8 mouse cellular contexts compared by ENCODE assay signal in genomic region chr4:28813551-28814475, GRCm38 (mm10). TPM values are rescaled to one million over a fixed set of nuclear protein-coding genes. Genes with fewer than 3 reads are reported as not detected.
DNase-seq lines count a peak whose midpoint lies in the region; TF ChIP-seq lines count a peak whose summit lies in the region.

No protein-coding gene starts in this region.

- WGBS in cerebellum, adult 2 months, result under 1% methylated on average over 94 of the region's 94 CpGs

- H3K4me3 ChIP-seq in cerebellum, adult 2 months (replicated peaks; ENCODE audit: insufficient read depth, low read depth, low read length), result peak overlapping the region; percentile 70

- H3K27ac ChIP-seq in cerebellum, adult 2 months (ENCODE audit: insufficient read depth, low read length), result peak overlapping the region; percentile 3; the same call in 1 of the 2 replicates

- peak; percentile 42 for DNase-seq in R1 (ENCODE audit: low read depth, low spot score)
- peak; percentile 71 to 76 for DNase-seq in cerebellum, adult 2 months
- peak; percentile 38 for DNase-seq in forelimb bud, embryonic 11.5 days (ENCODE audit: low read depth, low spot score)
- peak; percentile 61 for DNase-seq in heart, postnatal 4 days
- peak; percentile 34 to 51 for DNase-seq in layer of hippocampus, postnatal 25 days (ENCODE audit: extremely low spot score in 1 of 2, low spot score in 1 of 2)
- peak; percentile 42 to 60 for DNase-seq in lung, postnatal 4 days
- DNase-seq in right cerebral cortex, postnatal 14 days, result peak; percentile 45
- no peak for DNase-seq in T-cell, adult 2 months (ENCODE audit: low spot score)

- no peak for TF ChIP-seq CTCF in cerebellum, adult 2 months (IDR thresholded peaks at IDR 0.05; ENCODE audit: borderline replicate concordance, insufficient read depth, low read depth, low read length)

- no peak for TF ChIP-seq POLR2A in cerebellum, adult 2 months (IDR thresholded peaks at IDR 0.05; ENCODE audit: borderline replicate concordance, insufficient read depth, low read length)

- no peaks in the 10 kb centered on the region; the same call in 1 of the 2 replicates for H3K4me1 ChIP-seq in cerebellum, adult 2 months (ENCODE audit: control insufficient read depth, insufficient read depth, low read length)

- H3K27me3 ChIP-seq in cerebellum, adult 2 months (ENCODE audit: control insufficient read depth, insufficient read depth, low read length), result no peaks in the 10 kb centered on the region

RNA-seq across cellular contexts. Expression of gene Epha7, which starts 0.9 kb away (rescaled TPM):
- polyA plus RNA-seq in cerebellum, adult 2 months (2012; rRNA removed), result 12.4 and 12.7 TPM in 2 replicates
- 10 to 100 TPM; 14.1 to 15.7 TPM for total RNA-seq in heart, postnatal 4 days (2021)
- total RNA-seq in layer of hippocampus, postnatal 25 days (2021), result 100 to 1,000 TPM; 186 to 223 TPM

Comparison
In these comparisons a context has a peak if more than half of its experiments do, and no peak if none do; other contexts are left out.
1. RNA of gene Epha7, which starts 0.9 kb away (total RNA-seq): 186 to 223 TPM in layer of hippocampus, postnatal 25 days; 14.1 to 15.7 TPM in heart, postnatal 4 days; every median in the first group is over 10 times any median in the second.